Mouse (Mus musculus) midbrain, embryonic 13.5 days (tissue): Measurements from ENCODE around the gene Vps51. TPM values are rescaled to one million over a fixed set of nuclear protein-coding genes. Genes with fewer than 3 reads are reported as not detected.

Source experiments
- ATAC-seq: fragments of 200-750 bp; cut with Nextera tagmentation; 2 replicates; pipeline ENCODE4 v1.8.0; 2017; ENCODE audit warnings: mild to moderate bottlenecking, moderate TSS enrichment, moderate library complexity
- H3K27ac ChIP-seq: fragments of 300-500 bp; sonication (generic); 2 replicates; pipeline ENCODE4 v1.5.1; 2015; ENCODE audit warnings: inconsistent platforms, mild to moderate bottlenecking, moderate library complexity
- H3K27me3 ChIP-seq: fragments of 300-500 bp; sonication (generic); 2 replicates; pipeline ENCODE4 v1.6.1; 2015; ENCODE audit warnings: mild to moderate bottlenecking, inconsistent platforms
- H3K36me3 ChIP-seq: fragments of 300-500 bp; sonication (generic); 2 replicates; pipeline ENCODE4 v1.6.1; 2015; ENCODE audit warnings: mild to moderate bottlenecking, inconsistent platforms
- H3K4me1 ChIP-seq: fragments of 300-500 bp; sonication (generic); replicated peaks from 2 replicates; pipeline ENCODE4 v1.6.1; 2015; ENCODE audit warnings: inconsistent platforms
- H3K4me2 ChIP-seq: fragments of 300-500 bp; sonication (generic); replicated peaks from 2 replicates; pipeline ENCODE4 v1.6.1; 2015; ENCODE audit warnings: moderate library complexity, mild to moderate bottlenecking, inconsistent platforms
- H3K4me3 ChIP-seq: fragments of 300-500 bp; sonication (generic); replicated peaks from 2 replicates; pipeline ENCODE4 v1.5.1; 2015; ENCODE audit warnings: mild to moderate bottlenecking, inconsistent platforms
- H3K9ac ChIP-seq: fragments of 300-500 bp; sonication (generic); replicated peaks from 2 replicates; pipeline ENCODE4 v1.6.1; 2015; ENCODE audit warnings: mild to moderate bottlenecking, inconsistent platforms
- H3K9me3 ChIP-seq: fragments of 300-500 bp; sonication (generic); 2 replicates; pipeline ENCODE4 v1.6.1; 2016; ENCODE audit warnings: mild to moderate bottlenecking, inconsistent platforms
- WGBS: fragments of 180-500 bp; shearing (Covaris S2); methylation state at CpG from one replicate; pipeline ENCODE4 v1.1.7; 2015; 5-methylcytosine and 5-hydroxymethylcytosine counted together
- polyA plus RNA-seq: library from polyadenylated mRNA; unstranded; fragments of >200 nt; fragmentation: Nextera tagmentation; extraction: Ambion mirVana; gene quantifications from 2 replicates; pipeline ENCODE4 v1.2.1, GENCODE M21; 2015

Gene Vps51
- polyA plus RNA-seq: 90.8 and 91.4 TPM in 2 replicates

DNA sequence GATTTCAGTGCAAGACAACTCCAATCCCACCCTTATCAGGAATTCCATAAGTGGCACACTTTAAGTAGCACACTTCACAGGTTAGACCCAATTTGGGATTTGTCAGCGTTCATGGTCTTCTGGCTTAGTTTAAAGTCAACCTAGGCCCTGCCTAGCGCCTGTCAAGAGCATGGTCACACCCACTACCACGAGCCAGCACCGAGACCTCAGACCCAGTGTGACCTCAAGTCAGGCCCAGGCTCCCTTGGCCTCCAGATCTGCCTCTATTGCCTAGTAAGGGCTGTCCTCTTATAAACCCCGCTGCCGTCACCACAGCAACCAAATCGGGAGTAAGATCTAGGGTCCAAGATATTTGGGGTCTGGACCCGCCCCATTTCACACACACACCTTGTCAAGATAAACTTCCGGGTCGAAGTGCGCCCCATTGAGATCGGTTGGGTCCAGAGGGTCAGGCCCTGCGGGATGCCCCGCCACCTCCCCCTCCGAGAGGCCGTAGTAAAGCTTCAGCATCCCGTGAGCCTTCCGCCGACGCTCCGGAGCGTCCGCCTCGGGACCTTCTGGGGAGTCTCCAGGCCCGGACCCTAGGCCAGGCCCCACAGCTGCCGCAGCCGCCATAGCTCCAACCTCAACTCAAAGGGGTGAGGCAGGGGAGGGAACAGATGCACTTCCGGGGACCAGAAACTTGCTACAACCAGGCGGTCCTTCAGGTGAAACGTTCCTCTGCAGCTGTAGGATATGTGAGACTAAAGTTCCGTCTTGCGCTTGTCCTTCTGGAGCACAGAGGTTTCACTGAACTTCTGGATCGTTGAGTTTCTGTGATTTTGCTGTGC is at the start of gene Vps51:
Gene Vps51, minus strand, starts transcription at position 668 of the 830 bp plus-strand sequence.
- Histone ChIP-seq H3K4me1 (peaks cover 17% of the 10 kb centered on the region), H3K4me3 (peak within 1 kb of the TSS; percentile 74), H3K4me2 (peak within 1 kb of the TSS; percentile 87), H3K36me3 (peaks cover 38% of the 10 kb centered on the region), H3K27me3 (no peaks in the 10 kb centered on the region), H3K9ac (peak within 1 kb of the TSS; percentile 81), H3K27ac (peak within 1 kb of the TSS; percentile 83), H3K9me3 (no peaks in the 10 kb centered on the region)
- ATAC-seq: peak; percentile 92
- 1% methylated on average over 33 of the region's 33 CpGs for WGBS

DNA sequence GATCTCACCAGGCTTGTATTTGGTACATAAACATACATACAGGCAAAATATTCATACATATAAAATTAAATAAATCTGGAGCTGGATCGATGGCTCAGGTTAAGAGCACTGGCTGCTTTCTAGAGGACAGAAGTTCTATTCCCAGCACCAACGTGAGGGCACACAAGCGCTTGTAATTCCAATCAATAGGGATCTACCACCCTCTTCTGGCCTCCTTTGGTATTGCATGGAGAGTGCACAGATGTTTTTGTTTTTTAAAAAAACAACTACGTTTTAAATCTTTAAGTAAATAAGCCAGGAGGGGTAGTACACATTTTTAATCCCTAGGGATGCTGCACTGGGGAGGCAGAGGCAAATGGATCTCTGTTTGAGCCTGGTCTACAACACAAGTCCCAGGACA is 49.3 kb upstream of the Vps51 start:
- no peak for ATAC-seq
- Histone ChIP-seq H3K4me2 (no peak overlapping the region), H3K27ac (no peak overlapping the region), H3K27me3 (no peaks in the 10 kb centered on the region), H3K9ac (no peak overlapping the region), H3K4me3 (no peak overlapping the region), H3K4me1 (peaks cover 11% of the 10 kb centered on the region; the same call in 1 of the 2 replicates), H3K36me3 (0 out of 2 replicates have a peak, but pooled peaks cover 3% of the 10 kb centered on the region), H3K9me3 (no peaks in the 10 kb centered on the region)
- WGBS: 26% methylated on average over 4 of the region's 4 CpGs

DNA sequence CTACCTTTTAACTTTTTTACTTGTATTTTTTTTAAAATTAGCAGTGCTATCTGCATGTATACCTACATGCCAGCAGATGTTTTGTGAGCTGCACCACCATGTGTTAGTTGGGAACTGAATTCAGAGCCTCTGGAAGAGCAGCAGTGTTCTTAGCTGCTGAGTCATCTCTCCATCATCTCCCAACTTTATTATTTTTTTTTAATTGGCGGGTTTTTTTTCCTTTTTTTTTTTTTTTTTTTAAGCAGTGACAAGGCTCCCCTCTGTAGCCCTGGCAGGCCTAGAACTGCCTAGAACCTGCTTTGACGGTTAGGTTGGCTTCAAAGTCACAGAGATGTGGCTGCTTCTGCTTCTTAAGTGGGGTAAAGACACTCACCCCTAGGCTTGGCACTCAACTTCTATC is 47.9 kb upstream of the Vps51 start:
- Histone ChIP-seq H3K36me3 (0 out of 2 replicates have a peak, but pooled peaks cover 8% of the 10 kb centered on the region), H3K9me3 (no peaks in the 10 kb centered on the region), H3K4me2 (no peak overlapping the region), H3K27me3 (no peaks in the 10 kb centered on the region), H3K4me1 (peaks cover 14% of the 10 kb centered on the region), H3K27ac (no peak overlapping the region; the same call in 1 of the 2 replicates), H3K9ac (no peak overlapping the region), H3K4me3 (no peak overlapping the region)
- no peak for ATAC-seq
- 79% methylated on average over 2 of the region's 2 CpGs for WGBS

DNA sequence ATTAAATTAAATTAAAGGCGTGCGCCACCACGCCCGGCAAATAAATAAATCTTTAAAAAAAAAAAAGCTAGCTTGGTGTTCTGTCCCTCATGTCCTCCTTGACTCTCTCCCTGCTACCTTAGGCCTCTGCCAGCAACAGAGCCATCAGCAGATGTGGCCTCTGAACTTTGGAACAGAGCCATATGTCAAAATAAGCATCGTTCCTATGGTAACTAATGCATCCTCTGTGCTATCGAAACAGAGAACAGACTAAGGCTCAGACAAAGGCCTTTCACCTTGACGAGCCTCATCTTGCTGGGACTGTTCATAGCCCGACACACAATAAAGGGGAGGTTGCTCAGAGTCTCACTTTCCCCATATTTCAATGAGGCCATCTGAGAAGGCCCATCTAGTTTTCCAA is 46.3 kb upstream of the Vps51 start:
- Histone ChIP-seq H3K9ac (no peak overlapping the region; the same call in 1 of the 2 replicates), H3K4me1 (peaks cover 23% of the 10 kb centered on the region), H3K4me2 (no peak overlapping the region), H3K27ac (no peak overlapping the region; the same call in 1 of the 2 replicates), H3K9me3 (no peaks in the 10 kb centered on the region), H3K27me3 (no peaks in the 10 kb centered on the region), H3K4me3 (no peak overlapping the region), H3K36me3 (0 out of 2 replicates have a peak, but pooled peaks cover 8% of the 10 kb centered on the region)
- no peak for ATAC-seq
- WGBS: 78% methylated on average over 8 of the region's 8 CpGs

DNA sequence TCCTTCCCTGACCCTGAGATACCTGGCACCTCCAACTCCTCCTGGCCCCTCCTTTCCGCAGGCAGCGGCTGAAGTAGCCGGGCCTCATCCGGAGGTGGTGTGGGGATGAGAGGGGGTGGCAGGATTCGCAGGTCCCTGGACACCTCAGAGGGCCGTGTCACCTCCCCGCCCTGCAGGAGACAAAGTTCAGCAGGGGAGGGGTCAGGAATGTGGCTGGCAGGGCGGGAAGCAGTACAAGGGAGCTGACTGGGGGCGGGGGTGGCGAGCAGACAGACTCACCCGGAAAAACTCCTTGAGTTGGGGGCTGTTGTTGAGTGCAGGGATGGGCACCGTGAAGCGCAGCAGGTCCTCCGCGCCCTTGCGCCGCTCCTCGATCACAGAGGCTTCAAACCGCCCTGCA is 44.7 kb upstream of the Vps51 start:
- 40% methylated on average over 19 of the region's 19 CpGs for WGBS
- Histone ChIP-seq H3K9me3 (no peaks in the 10 kb centered on the region), H3K4me1 (peaks cover 30% of the 10 kb centered on the region), H3K36me3 (0 out of 2 replicates have a peak, but pooled peaks cover 8% of the 10 kb centered on the region), H3K27ac (no peak overlapping the region), H3K4me2 (no peak overlapping the region), H3K9ac (peak overlapping the region; percentile 7; the same call in 1 of the 2 replicates), H3K4me3 (no peak overlapping the region), H3K27me3 (no peaks in the 10 kb centered on the region)
- ATAC-seq: no peak

DNA sequence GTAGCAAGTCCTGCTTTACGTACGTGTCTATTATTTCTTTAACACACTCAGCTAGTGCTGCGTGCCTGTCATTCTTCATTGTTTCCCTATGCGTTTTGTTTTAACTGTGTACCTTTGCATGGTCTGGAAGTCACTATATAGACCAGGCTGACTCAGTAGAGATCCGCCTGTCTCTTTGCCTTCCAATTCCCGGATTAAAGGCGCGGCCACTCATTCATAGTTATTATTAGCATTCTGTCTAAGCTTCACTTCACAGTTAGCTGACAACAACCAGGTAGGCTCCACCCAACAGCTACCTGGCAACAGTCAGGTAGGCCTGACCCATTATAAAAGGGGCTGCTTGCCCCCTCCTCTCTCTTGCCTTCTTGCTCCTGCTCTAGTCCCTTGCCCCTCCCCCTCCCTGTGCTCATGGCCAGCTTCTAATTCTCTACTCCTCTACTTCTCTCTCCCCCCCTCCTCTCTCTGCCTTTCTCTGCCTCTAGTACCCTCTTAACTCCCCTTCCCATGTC is 41.7 kb upstream of the Vps51 start:
- Histone ChIP-seq H3K27ac (peak overlapping the region; percentile 93), H3K4me2 (peak overlapping the region; percentile 89), H3K9me3 (no peaks in the 10 kb centered on the region), H3K9ac (peak overlapping the region; percentile 92), H3K4me3 (peak overlapping the region; percentile 85), H3K36me3 (peaks cover 35% of the 10 kb centered on the region), H3K27me3 (no peaks in the 10 kb centered on the region), H3K4me1 (peaks cover 37% of the 10 kb centered on the region)
- 1% methylated on average over 8 of the region's 8 CpGs for WGBS
- peak; percentile 68 for ATAC-seq

DNA sequence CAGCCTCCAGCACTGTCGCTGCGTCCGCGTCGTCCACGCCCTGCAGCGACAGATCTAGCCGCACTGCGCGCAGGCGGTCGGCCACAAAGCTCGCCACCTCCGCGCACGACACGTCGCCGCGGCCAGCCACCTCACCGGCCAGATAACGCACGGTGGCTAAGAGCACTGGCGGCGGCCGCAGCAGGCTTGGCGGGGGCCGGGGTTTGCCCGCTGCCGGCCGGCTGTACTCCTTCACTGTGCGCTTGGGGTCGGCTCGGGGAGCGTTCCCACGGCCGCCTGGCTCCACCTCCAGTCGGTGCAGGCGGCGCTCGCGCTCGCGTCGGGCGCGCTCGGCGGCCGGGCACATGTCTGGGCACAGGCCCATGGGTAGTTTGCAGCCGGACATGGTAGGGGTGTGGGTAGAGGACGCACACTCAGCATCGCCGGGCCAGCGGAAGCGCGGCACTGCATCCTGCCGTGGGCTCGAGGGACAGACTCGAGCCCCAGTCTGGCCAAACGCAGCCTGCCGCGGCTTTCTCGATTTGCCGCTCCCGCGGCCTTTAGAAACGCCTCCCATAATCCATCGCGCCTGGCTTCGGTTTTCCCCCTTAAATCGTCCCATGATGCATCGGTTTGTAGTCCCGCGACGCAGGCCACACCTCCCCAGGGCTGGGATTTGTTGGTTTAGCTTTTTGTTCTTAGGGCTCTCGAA is 41.1 kb upstream of the Vps51 start, which contains the start of gene Sac3d1:
Gene Sac3d1, minus strand, starts transcription at position 665 of the 691 bp plus-strand sequence.
- Histone ChIP-seq H3K4me1 (peaks cover 32% of the 10 kb centered on the region), H3K36me3 (peaks cover 40% of the 10 kb centered on the region), H3K9ac (peak within 1 kb of the TSS; percentile 92), H3K4me3 (peak within 1 kb of the TSS; percentile 85), H3K27me3 (no peaks in the 10 kb centered on the region), H3K9me3 (no peaks in the 10 kb centered on the region), H3K27ac (peak within 1 kb of the TSS; percentile 93), H3K4me2 (peak within 1 kb of the TSS; percentile 89)
- whole genome bisulfite sequencing: under 1% methylated on average over 67 of the region's 77 CpGs
- peak; percentile 89 for ATAC-seq

DNA sequence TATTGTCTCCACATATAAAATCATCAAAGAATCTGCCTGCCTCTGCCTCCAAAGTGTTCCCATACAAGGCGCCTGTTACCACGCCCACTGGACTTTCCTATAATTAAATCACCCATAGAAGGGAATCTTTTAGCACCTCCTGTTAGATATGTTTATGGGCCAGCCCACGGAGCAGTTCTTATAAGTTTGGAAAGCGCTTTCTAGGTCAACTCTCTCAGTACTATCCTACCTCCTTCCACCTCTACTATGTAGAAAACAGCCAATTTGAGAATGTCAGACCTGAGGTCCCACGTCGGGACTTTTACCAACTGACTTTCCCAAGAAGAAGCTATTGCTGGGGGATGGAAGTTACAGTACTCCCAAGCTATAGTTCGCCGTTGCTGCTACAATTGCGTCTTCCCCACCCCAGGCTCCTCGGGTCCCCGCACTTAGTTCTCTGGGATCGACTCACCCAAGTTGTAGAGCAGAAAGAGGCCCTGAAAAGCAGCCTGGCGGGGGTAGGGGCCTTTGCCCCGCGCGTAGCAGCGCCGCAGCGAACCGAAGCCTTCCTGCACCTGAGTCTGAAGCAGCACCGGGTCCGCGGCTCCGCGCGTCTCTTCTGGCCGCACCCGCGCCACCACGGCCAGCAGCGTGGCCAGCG is 40.4 kb upstream of the Vps51 start:
- Histone ChIP-seq H3K4me3 (peak overlapping the region; percentile 85), H3K36me3 (peaks cover 47% of the 10 kb centered on the region), H3K9ac (peak overlapping the region; percentile 92), H3K4me1 (peaks cover 32% of the 10 kb centered on the region), H3K9me3 (no peaks in the 10 kb centered on the region), H3K4me2 (peak overlapping the region; percentile 89), H3K27me3 (no peaks in the 10 kb centered on the region), H3K27ac (peak overlapping the region; percentile 93)
- WGBS: 5% methylated on average over 32 of the region's 32 CpGs
- no peak for ATAC-seq

DNA sequence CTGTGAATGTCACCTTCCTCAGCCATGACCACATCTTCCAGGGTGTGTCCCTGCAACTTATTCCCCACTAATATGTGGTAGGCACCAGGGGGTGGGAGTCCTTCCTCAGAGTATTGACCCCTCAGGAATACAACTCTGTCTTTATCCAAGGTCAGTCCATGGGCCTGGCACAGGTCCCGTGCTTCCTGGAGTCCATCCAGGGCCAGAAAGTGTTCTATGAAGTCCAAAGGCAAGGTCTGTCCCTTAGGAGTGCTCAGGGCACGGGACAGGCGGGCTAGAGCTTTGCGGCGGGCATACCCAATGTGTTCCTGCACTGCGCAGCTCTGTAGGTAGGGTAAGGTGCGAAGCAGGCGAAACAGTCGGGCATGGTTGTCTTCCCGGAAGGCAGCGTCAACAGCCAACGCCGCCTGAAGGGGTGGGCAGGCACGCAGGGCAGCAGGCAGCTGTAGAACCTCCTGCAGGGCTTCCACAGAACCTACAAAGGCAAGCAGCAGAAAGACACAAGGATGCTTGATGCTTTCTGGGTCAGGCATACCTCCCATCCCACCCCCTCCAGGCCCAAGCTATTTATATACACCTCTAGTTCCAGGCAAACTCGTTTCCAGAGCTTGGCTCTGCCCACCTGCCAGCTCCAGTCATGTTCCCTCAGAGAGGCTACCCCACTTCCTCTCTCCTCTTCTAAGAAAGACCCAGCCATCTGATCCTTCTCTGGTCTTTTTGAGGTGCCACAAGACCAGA is 39.3 kb upstream of the Vps51 start:
- Histone ChIP-seq H3K9me3 (no peaks in the 10 kb centered on the region), H3K9ac (peak overlapping the region; percentile 53), H3K27me3 (no peaks in the 10 kb centered on the region), H3K4me1 (peaks cover 32% of the 10 kb centered on the region), H3K27ac (no peak overlapping the region), H3K4me3 (peak overlapping the region; percentile 85), H3K36me3 (peaks cover 47% of the 10 kb centered on the region), H3K4me2 (peak overlapping the region; percentile 89; the same call in 1 of the 2 replicates)
- 92% methylated on average over 15 of the region's 15 CpGs for WGBS
- no peak for ATAC-seq

DNA sequence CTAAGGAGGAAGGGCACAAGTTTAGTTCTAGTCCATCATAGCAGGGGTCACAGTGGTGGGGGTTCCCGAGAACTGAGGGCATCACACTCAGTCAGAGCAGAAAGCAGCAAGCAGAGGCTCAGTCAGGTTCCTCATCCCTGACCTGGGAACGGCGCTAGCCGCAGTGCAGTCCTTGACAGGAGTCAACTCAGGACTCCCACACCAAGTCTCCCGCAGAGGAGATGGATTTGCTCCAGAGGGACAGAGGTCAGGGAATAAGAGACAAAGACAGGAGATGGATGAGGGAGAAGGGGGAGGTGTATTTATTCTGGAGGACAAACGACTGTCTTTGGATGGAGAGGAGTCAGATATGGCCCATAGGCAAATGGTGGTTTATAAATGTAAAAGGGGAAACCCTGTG is 36.1 kb upstream of the Vps51 start:
- H3K27me3 ChIP-seq: no peaks in the 10 kb centered on the region

DNA sequence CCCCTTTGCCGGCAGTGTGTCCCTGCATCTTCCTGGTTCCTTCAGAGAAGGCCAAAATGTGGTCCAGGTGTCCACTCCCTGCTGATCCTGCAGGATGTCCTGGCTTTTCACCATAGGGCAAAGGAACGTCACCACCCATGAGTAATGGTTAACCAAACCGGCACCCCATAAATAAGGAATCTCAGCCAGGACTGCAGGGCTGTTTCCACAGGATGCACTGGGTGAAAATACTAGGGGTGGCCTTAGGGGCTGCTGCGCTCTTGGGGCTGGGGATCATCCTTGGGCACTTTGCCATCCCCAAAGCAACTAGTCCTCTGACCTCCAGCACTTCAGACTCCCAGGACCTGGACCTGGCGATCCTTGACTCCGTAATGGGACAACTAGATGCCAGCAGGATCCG is 28.6 kb upstream of the Vps51 start, which contains the start of gene Naaladl1:
Gene Naaladl1, plus strand, starts transcription at position 197 of the 400 bp plus-strand sequence.
- Histone ChIP-seq H3K36me3 (no peaks in the 10 kb centered on the region), H3K9me3 (no peaks in the 10 kb centered on the region), H3K4me3 (no peak within 1 kb of the TSS), H3K4me1 (no peaks in the 10 kb centered on the region), H3K27me3 (no peaks in the 10 kb centered on the region), H3K4me2 (no peak within 1 kb of the TSS), H3K27ac (no peak within 1 kb of the TSS), H3K9ac (0 out of 2 replicates have a peak within 1 kb of the TSS, but pooled peaks have one; percentile 1)
- ATAC-seq: no peak
- 89% methylated on average over 7 of the region's 7 CpGs for WGBS

More for the DNA sequence above, 36.1 kb upstream of the Vps51 start:
- H3K9me3 ChIP-seq: no peaks in the 10 kb centered on the region
- H3K4me3 ChIP-seq: no peak overlapping the region
- H3K4me1 ChIP-seq: peaks cover 17% of the 10 kb centered on the region
- 73% methylated on average over 6 of the region's 6 CpGs for WGBS
- H3K4me2 ChIP-seq: no peak overlapping the region
- no peak for ATAC-seq
- no peak overlapping the region for H3K27ac ChIP-seq
- no peak overlapping the region for H3K9ac ChIP-seq
- H3K36me3 ChIP-seq: peaks cover 42% of the 10 kb centered on the region
